Mouse (Mus musculus): ENCODE measurements around the gene Bicc1. TPM values are rescaled to one million over a fixed set of nuclear protein-coding genes. Genes with fewer than 3 reads are reported as not detected.

Bicc1 gene
- total and polyA plus RNA-seq, 2 experiments from 2014 or later, result 4.6 to 5.2 TPM

GRCm38 (mm10) chr10:70941623-70942022, 217.9 kb downstream of the Bicc1 start:
- Histone ChIP-seq H3K27me3 (ENCODE audit: insufficient read depth, low read length) (no peaks in the 10 kb centered on the region), H3K36me3 (ENCODE audit: insufficient read depth) (no peaks in the 10 kb centered on the region), H3K9ac (no peak overlapping the region), H3K9me3 (ENCODE audit: low read length) (no peaks in the 10 kb centered on the region), H3K27ac (ENCODE audit: low read depth, low read length) (no peak overlapping the region), H3K4me1 (ENCODE audit: insufficient read depth) (no peaks in the 10 kb centered on the region), H3K4me2 (ENCODE audit: low read depth) (no peak overlapping the region), H3K4me3 (ENCODE audit: low read depth, low read length) (no peak overlapping the region)
- WGBS, result 88% methylated on average over 6 of the region's 6 CpGs
- no peak for DNase-seq
- no peak for TF ChIP-seq CTCF (IDR thresholded peaks at IDR 0.05; ENCODE audit: low read depth)
- no peak for ATAC-seq

- WGBS, result 64% methylated on average over 12 of the region's 12 CpGs
- Histone ChIP-seq H3K9ac (no peak overlapping the region), H3K27me3 (ENCODE audit: insufficient read depth, low read length) (no peaks in the 10 kb centered on the region), H3K4me2 (ENCODE audit: low read depth) (no peak overlapping the region), H3K9me3 (ENCODE audit: low read length) (no peaks in the 10 kb centered on the region), H3K36me3 (ENCODE audit: insufficient read depth) (no peaks in the 10 kb centered on the region), H3K27ac (ENCODE audit: low read depth, low read length) (no peak overlapping the region), H3K4me3 (ENCODE audit: low read depth, low read length) (no peak overlapping the region), H3K4me1 (ENCODE audit: insufficient read depth) (no peaks in the 10 kb centered on the region)
- ATAC-seq (no peak; the same call in 1 of the 2 replicates), DNase-seq (peak; percentile 37)
- TF ChIP-seq CTCF (IDR thresholded peaks at IDR 0.05; ENCODE audit: low read depth), result no peak
Measured at GRCm38 (mm10) chr10:70939751-70940150, 219.7 kb downstream of the Bicc1 start.

DNA sequence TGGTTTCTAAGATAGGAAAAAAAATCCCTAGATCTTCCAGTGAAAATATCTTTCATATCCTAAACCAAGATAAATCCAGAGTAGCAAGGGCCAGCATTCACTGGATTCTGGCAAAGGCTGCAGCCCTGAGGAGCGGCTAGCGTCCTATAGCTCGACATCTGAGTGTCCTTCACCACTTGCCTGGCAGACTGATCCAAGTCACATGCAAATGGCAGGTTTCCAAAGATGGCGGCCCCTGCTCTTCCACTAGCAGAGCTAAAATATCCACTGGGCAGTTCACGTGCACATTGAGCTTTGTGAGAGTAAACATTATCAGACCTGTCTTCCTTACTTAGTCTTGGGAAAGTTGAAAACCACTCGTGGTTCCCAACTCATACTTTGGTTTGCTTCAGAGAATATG, 222.1 kb downstream of the Bicc1 start:
- TF ChIP-seq CTCF (IDR thresholded peaks at IDR 0.05; ENCODE audit: low read depth), result no peak
- WGBS, result 87% methylated on average over 6 of the region's 6 CpGs
- no peak for DNase-seq
- no peaks in the 10 kb centered on the region for H3K27me3 ChIP-seq (ENCODE audit: insufficient read depth, low read length)
- H3K9me3 ChIP-seq (ENCODE audit: low read length), result no peaks in the 10 kb centered on the region
- no peak overlapping the region for H3K4me3 ChIP-seq (ENCODE audit: low read depth, low read length)
- no peak overlapping the region for H3K9ac ChIP-seq
- H3K4me2 ChIP-seq (ENCODE audit: low read depth), result no peak overlapping the region
- no peak overlapping the region for H3K27ac ChIP-seq (ENCODE audit: low read depth, low read length)
- ATAC-seq, result no peak
- H3K36me3 ChIP-seq (ENCODE audit: insufficient read depth), result no peaks in the 10 kb centered on the region
- H3K4me1 ChIP-seq (ENCODE audit: insufficient read depth), result no peaks in the 10 kb centered on the region

DNA sequence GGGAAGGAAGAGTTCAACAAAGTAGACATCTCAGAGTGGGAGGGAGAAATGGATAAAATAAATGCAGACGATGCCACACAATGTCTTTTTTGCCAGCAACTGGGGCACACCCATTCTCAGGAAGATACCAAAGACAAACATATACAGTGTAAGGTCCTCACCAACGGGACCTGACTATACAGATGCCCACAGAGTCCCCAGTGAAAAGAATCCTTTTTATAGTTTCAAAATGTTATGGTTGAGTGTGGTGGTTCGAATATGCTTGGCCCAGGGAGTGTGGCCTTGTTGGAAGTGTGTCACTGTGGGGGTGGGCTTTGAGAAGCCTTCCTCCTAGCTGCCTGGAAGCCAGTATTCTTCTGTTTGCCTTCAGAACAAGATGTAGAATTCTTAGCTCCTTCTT, 223.5 kb downstream of the Bicc1 start:
- 89% methylated on average over 3 of the region's 3 CpGs for WGBS
- Histone ChIP-seq H3K27ac (ENCODE audit: low read depth, low read length) (no peak overlapping the region), H3K9ac (no peak overlapping the region), H3K4me1 (ENCODE audit: insufficient read depth) (no peaks in the 10 kb centered on the region), H3K27me3 (ENCODE audit: insufficient read depth, low read length) (no peaks in the 10 kb centered on the region), H3K4me2 (ENCODE audit: low read depth) (no peak overlapping the region), H3K4me3 (ENCODE audit: low read depth, low read length) (no peak overlapping the region), H3K9me3 (ENCODE audit: low read length) (no peaks in the 10 kb centered on the region), H3K36me3 (ENCODE audit: insufficient read depth) (no peaks in the 10 kb centered on the region)
- TF ChIP-seq CTCF (IDR thresholded peaks at IDR 0.05; ENCODE audit: low read depth), result no peak
- DNase-seq (no peak), ATAC-seq (no peak)

DNA sequence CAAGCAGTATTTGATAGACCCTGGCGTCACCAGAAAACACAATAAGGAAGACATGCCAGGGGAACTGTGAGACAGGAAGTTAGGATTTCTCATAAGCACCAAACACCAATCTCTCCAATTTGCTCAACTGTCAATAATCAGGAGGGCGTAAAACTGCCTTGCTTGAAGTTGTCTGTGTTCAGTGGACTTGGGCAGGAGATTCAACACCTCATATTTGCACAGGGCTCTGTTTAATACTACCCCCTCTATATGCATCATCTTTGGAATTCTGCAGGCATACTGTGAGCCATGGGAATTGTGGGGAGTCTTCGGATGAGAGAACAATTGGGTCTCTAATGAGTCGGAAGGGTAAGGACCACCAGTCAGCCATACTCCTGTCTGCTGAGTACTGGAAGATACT, 233.4 kb downstream of the Bicc1 start:
- 84% methylated on average over 4 of the region's 4 CpGs for WGBS
- Histone ChIP-seq H3K4me1 (ENCODE audit: insufficient read depth) (no peaks in the 10 kb centered on the region), H3K9ac (no peak overlapping the region), H3K4me3 (ENCODE audit: low read depth, low read length) (no peak overlapping the region), H3K27me3 (ENCODE audit: insufficient read depth, low read length) (no peaks in the 10 kb centered on the region), H3K4me2 (ENCODE audit: low read depth) (no peak overlapping the region), H3K36me3 (ENCODE audit: insufficient read depth) (no peaks in the 10 kb centered on the region), H3K27ac (ENCODE audit: low read depth, low read length) (no peak overlapping the region), H3K9me3 (ENCODE audit: low read length) (no peaks in the 10 kb centered on the region)
- ATAC-seq, result no peak
- TF ChIP-seq CTCF (IDR thresholded peaks at IDR 0.05; ENCODE audit: low read depth), result no peak
- DNase-seq, result no peak

DNA sequence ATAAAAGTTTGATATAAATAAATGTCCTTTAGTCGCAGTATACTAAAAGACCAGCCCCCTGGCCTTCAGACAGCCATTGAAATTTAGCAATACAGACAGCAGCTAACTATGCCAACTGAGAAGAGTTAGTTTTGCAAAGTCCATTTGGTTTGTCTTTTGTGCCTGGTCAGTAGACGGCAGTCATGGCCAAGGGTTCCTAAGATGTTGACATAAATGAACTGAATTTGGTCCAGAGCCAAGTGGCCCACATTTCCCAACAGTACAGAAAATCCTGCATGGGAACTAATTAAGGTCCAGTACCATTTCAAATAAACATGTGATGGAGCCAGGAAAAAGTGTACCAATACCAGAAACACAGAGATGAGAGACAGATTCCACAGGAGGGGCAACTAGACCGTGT, 235.2 kb downstream of the Bicc1 start:
- no peak overlapping the region for H3K4me3 ChIP-seq (ENCODE audit: low read depth, low read length)
- 50% methylated on average over 3 of the region's 3 CpGs for WGBS
- no peaks in the 10 kb centered on the region for H3K36me3 ChIP-seq (ENCODE audit: insufficient read depth)
- H3K4me1 ChIP-seq (ENCODE audit: insufficient read depth), result no peaks in the 10 kb centered on the region
- no peak overlapping the region for H3K9ac ChIP-seq
- TF ChIP-seq CTCF (IDR thresholded peaks at IDR 0.05; ENCODE audit: low read depth), result no peak
- ATAC-seq (no peak), DNase-seq (no peak)
- no peaks in the 10 kb centered on the region for H3K27me3 ChIP-seq (ENCODE audit: insufficient read depth, low read length)
- no peak overlapping the region for H3K4me2 ChIP-seq (ENCODE audit: low read depth)
- H3K27ac ChIP-seq (ENCODE audit: low read depth, low read length), result no peak overlapping the region
- no peaks in the 10 kb centered on the region for H3K9me3 ChIP-seq (ENCODE audit: low read length)

GRCm38 (mm10) chr10:70923936-70924335, 235.6 kb downstream of the Bicc1 start:
- Histone ChIP-seq H3K4me2 (ENCODE audit: low read depth) (no peak overlapping the region), H3K4me1 (ENCODE audit: insufficient read depth) (no peaks in the 10 kb centered on the region), H3K9me3 (ENCODE audit: low read length) (no peaks in the 10 kb centered on the region), H3K36me3 (ENCODE audit: insufficient read depth) (no peaks in the 10 kb centered on the region), H3K27me3 (ENCODE audit: insufficient read depth, low read length) (no peaks in the 10 kb centered on the region), H3K9ac (no peak overlapping the region), H3K27ac (ENCODE audit: low read depth, low read length) (no peak overlapping the region), H3K4me3 (ENCODE audit: low read depth, low read length) (no peak overlapping the region)
- no peak for ATAC-seq
- TF ChIP-seq CTCF (IDR thresholded peaks at IDR 0.05; ENCODE audit: low read depth), result no peak
- DNase-seq, result no peak
- WGBS, result 83% methylated on average over 3 of the region's 3 CpGs

GRCm38 (mm10) chr10:70921481-70921880, 238.0 kb downstream of the Bicc1 start:
- WGBS, result 93% methylated on average over 6 of the region's 6 CpGs

More at GRCm38 (mm10) chr10:70921481-70921880, 238.0 kb downstream of the Bicc1 start:
- DNase-seq (no peak), ATAC-seq (no peak)
- Histone ChIP-seq H3K4me1 (ENCODE audit: insufficient read depth) (no peaks in the 10 kb centered on the region), H3K9ac (no peak overlapping the region), H3K27ac (ENCODE audit: low read depth, low read length) (no peak overlapping the region), H3K27me3 (ENCODE audit: insufficient read depth, low read length) (no peaks in the 10 kb centered on the region), H3K4me3 (ENCODE audit: low read depth, low read length) (no peak overlapping the region), H3K36me3 (ENCODE audit: insufficient read depth) (no peaks in the 10 kb centered on the region), H3K9me3 (ENCODE audit: low read length) (no peaks in the 10 kb centered on the region), H3K4me2 (ENCODE audit: low read depth) (no peak overlapping the region)
- TF ChIP-seq CTCF (IDR thresholded peaks at IDR 0.05; ENCODE audit: low read depth), result no peak
